ENCODE assay signal across 7 mouse cellular contexts in the genomic region with DNA sequence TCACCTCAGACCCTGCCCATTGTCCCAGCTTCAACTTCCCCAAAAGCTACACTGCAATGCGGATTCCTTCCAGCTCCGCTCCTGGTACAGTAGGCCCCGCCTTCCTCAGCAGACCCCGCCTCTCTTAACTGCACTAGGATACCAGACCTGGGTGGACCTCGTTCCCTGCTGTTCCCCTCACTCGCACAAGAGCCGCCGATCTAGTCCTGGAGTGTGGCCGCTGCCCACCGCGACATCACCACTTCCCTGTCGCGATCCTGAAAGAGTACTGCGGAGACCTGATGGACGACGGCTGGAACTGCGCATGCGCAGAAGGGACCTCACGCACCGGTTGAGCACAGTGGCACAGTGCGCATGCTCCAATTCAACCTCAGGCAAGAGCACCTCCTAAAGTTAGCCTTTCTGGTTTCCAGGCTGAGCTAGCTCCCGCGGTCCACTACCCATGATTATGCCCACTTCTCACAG. TPM values are rescaled to one million over a fixed set of nuclear protein-coding genes. Genes with fewer than 3 reads are reported as not detected.
A peak's percentile ranks its signal among the peaks of the same experiment; 100 is the strongest.
DNase-seq lines count a peak whose midpoint lies in the region; ATAC-seq and TF ChIP-seq lines count a peak whose summit lies in the region.

A gene (minus strand): TSS at position 393 of the 465 bp plus-strand sequence.

- under 1% methylated on average over 23 of the region's 23 CpGs for WGBS in embryonic facial prominence, embryonic 12.5 days
- WGBS in kidney, adult 2 months: under 1% methylated on average over 23 of the region's 23 CpGs
- WGBS in limb, embryonic 12.5 days: under 1% methylated on average over 23 of the region's 23 CpGs
- WGBS in midbrain, embryonic 15.5 days: under 1% methylated on average over 23 of the region's 23 CpGs
- under 1% methylated on average over 23 of the region's 23 CpGs for WGBS in spleen, adult 2 months

- TF ChIP-seq POLR2A in kidney, adult 2 months (IDR thresholded peaks at IDR 0.05; ENCODE audit: low read depth, low read length): peak; percentile 41
- TF ChIP-seq POLR2A in spleen, adult 2 months (IDR thresholded peaks at IDR 0.05; ENCODE audit: low read depth, low read length): peak; percentile 24

- 0 out of 2 replicates have a peak, but pooled peaks have one; percentile 11 for TF ChIP-seq CTCF in kidney, adult 2 months (conservative IDR thresholded peaks at IDR 0.05; ENCODE audit: insufficient read depth, insufficient read length, low read depth, low read length)
- TF ChIP-seq CTCF in spleen, adult 2 months (IDR thresholded peaks at IDR 0.05; ENCODE audit: extremely low read depth, insufficient read depth, insufficient read length, insufficient replicate concordance): no peak

- ATAC-seq in embryonic facial prominence, embryonic 12.5 days (ENCODE audit: insufficient number of reproducible peaks, insufficient read depth, low FRiP score, low TSS enrichment): peak; percentile 75
- peak; percentile 82 for ATAC-seq in limb, embryonic 12.5 days (ENCODE audit: insufficient number of reproducible peaks, insufficient read depth, low FRiP score, low TSS enrichment, low read depth)
- peak; percentile 82 for ATAC-seq in midbrain, embryonic 15.5 days (replicated peaks)

- H3K27ac ChIP-seq in embryonic facial prominence, embryonic 12.5 days: peak within 1 kb of the TSS; percentile 81
- H3K27ac ChIP-seq in kidney, adult 2 months (ENCODE audit: insufficient read depth, low read depth, low read length): peak within 1 kb of the TSS; percentile 46
- peak within 1 kb of the TSS; percentile 95 for H3K27ac ChIP-seq in limb, embryonic 12.5 days
- H3K27ac ChIP-seq in midbrain, embryonic 15.5 days: peak within 1 kb of the TSS; percentile 89
- peak within 1 kb of the TSS; percentile 50; the same call in 1 of the 2 replicates for H3K27ac ChIP-seq in spleen, adult 2 months (ENCODE audit: insufficient read depth, low read length)

- H3K9ac ChIP-seq in embryonic facial prominence, embryonic 12.5 days: peak within 1 kb of the TSS; percentile 72
- peak within 1 kb of the TSS; percentile 78 for H3K9ac ChIP-seq in limb, embryonic 12.5 days (replicated peaks)
- peak within 1 kb of the TSS; percentile 71 for H3K9ac ChIP-seq in midbrain, embryonic 15.5 days

- peak; percentile 94 for DNase-seq in adrenal gland, postnatal 25 days
- peak; percentile 96 to 97 for DNase-seq in heart, adult 18-20 months
- DNase-seq in kidney, adult 2 months: peak; percentile 97
- DNase-seq in spleen, adult 2 months (ENCODE audit: low read depth in 1 of 2, low spot score in 2 of 2): peak; percentile 87 to 92

- peak within 1 kb of the TSS; percentile 57 for H3K4me3 ChIP-seq in embryonic facial prominence, embryonic 12.5 days
- peak within 1 kb of the TSS; percentile 67 for H3K4me3 ChIP-seq in kidney, adult 2 months (ENCODE audit: insufficient read depth, low read depth, low read length)
- peak within 1 kb of the TSS; percentile 64 for H3K4me3 ChIP-seq in limb, embryonic 12.5 days (replicated peaks)
- peak within 1 kb of the TSS; percentile 74 for H3K4me3 ChIP-seq in midbrain, embryonic 15.5 days
- peak within 1 kb of the TSS; percentile 89 for H3K4me3 ChIP-seq in spleen, adult 2 months (ENCODE audit: extremely low read depth, insufficient read depth, insufficient read length)

- H3K27me3 ChIP-seq in embryonic facial prominence, embryonic 12.5 days: no peaks in the 10 kb centered on the region
- H3K27me3 ChIP-seq in kidney, adult 2 months (replicated peaks; ENCODE audit: control insufficient read depth, insufficient read depth, low read length): no peaks in the 10 kb centered on the region
- no peaks in the 10 kb centered on the region for H3K27me3 ChIP-seq in limb, embryonic 12.5 days
- H3K27me3 ChIP-seq in midbrain, embryonic 15.5 days (replicated peaks): no peaks in the 10 kb centered on the region
- H3K27me3 ChIP-seq in spleen, adult 2 months (ENCODE audit: control insufficient read depth, insufficient read depth, low read length): no peaks in the 10 kb centered on the region

- peaks cover 24% of the 10 kb centered on the region for H3K4me1 ChIP-seq in embryonic facial prominence, embryonic 12.5 days
- no peaks in the 10 kb centered on the region for H3K4me1 ChIP-seq in kidney, adult 2 months (ENCODE audit: control insufficient read depth, insufficient read depth, low read length)
- peaks cover 24% of the 10 kb centered on the region for H3K4me1 ChIP-seq in limb, embryonic 12.5 days (replicated peaks)
- peaks cover 24% of the 10 kb centered on the region for H3K4me1 ChIP-seq in midbrain, embryonic 15.5 days
- peaks cover 6% of the 10 kb centered on the region for H3K4me1 ChIP-seq in spleen, adult 2 months (ENCODE audit: control insufficient read depth, insufficient read depth, insufficient read length)

- H3K4me2 ChIP-seq in embryonic facial prominence, embryonic 12.5 days (replicated peaks): peak within 1 kb of the TSS; percentile 68
- peak within 1 kb of the TSS; percentile 82 for H3K4me2 ChIP-seq in limb, embryonic 12.5 days
- H3K4me2 ChIP-seq in midbrain, embryonic 15.5 days: peak within 1 kb of the TSS; percentile 83

- no peaks in the 10 kb centered on the region for H3K9me3 ChIP-seq in embryonic facial prominence, embryonic 12.5 days
- H3K9me3 ChIP-seq in limb, embryonic 12.5 days: no peaks in the 10 kb centered on the region
- H3K9me3 ChIP-seq in midbrain, embryonic 15.5 days: no peaks in the 10 kb centered on the region

- H3K36me3 ChIP-seq in embryonic facial prominence, embryonic 12.5 days: peaks cover 65% of the 10 kb centered on the region
- H3K36me3 ChIP-seq in kidney, adult 2 months (ENCODE audit: control insufficient read depth, insufficient read depth, low read length): no peaks in the 10 kb centered on the region
- H3K36me3 ChIP-seq in limb, embryonic 12.5 days: peaks cover 72% of the 10 kb centered on the region
- peaks cover 25% of the 10 kb centered on the region; the same call in 1 of the 2 replicates for H3K36me3 ChIP-seq in midbrain, embryonic 15.5 days (replicated peaks)
- peaks cover 19% of the 10 kb centered on the region for H3K36me3 ChIP-seq in spleen, adult 2 months (ENCODE audit: control insufficient read depth, insufficient read depth, low read length)

RNA-seq across cellular contexts. Expression of the gene that starts here (rescaled TPM):
- total RNA-seq in adrenal gland, postnatal 25 days (2021): 22.6 and 43.5 TPM in 2 replicates
- polyA plus RNA-seq in embryonic facial prominence, embryonic 12.5 days (2016; fragmentation: Nextera tagmentation; extraction: Ambion mirVana): 93.0 and 95.4 TPM in 2 replicates
- total RNA-seq in heart, adult 18-20 months (2021): 10 to 100 TPM; 11.4 to 12.1 TPM
- polyA plus RNA-seq in kidney, adult 2 months (2012; rRNA removed): 58.9 and 62.8 TPM in 2 replicates
- polyA plus RNA-seq in limb, embryonic 12.5 days (2016; fragmentation: Nextera tagmentation; extraction: Ambion mirVana): 89.8 and 97.7 TPM in 2 replicates
- polyA plus RNA-seq in midbrain, embryonic 15.5 days (2015; fragmentation: Nextera tagmentation; extraction: Ambion mirVana): 160 TPM in 2 replicates
- polyA plus RNA-seq in spleen, adult 2 months (2012; rRNA removed): 37.9 and 49.4 TPM in 2 replicates

Comparison
In these comparisons a context has a peak if more than half of its experiments do, and no peak if none do; other contexts are left out.
1. Peak in every context shown above with its lines: DNase-seq, ATAC-seq, H3K4me3 ChIP-seq and H3K27ac ChIP-seq.